Comparison of ENCODE assay signal across 23 mouse cellular contexts in the genomic region with DNA sequence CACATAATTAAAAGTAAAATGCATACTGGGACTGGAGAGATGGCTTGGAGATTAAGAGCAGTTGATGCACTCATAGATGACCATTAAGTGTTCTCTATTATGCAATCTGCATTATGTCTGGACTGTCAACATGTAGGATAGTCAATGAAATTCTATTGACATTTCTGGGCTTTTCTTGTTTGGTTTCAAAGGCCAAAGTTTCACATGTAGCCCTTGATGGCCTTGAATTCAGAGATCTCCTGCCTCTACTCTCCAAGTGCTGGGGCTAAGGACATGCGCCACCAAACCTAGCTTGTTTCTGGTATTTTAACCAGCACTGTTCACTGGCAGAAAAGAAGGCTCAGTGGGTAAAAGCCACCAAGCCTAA. TPM values are rescaled to one million over a fixed set of nuclear protein-coding genes. Genes with fewer than 3 reads are reported as not detected.
"Had no signal": no experiment of that assay in that cellular context is flagged by ENCODE, and none has a peak within 500 bp of the region (broad histone marks: within the 10 kb centered on the region; RNA-seq: fewer than 3 reads in every experiment).

No protein-coding gene starts in this region.

- ATAC-seq: intestine, embryonic 15.5 days; lung, postnatal 0 days had no signal

- H3K27ac ChIP-seq: intestine, embryonic 15.5 days; limb, embryonic 12.5 days; limb, embryonic 15.5 days; macrophage; midbrain, embryonic 10.5 days; neural tube, embryonic 12.5 days; neural tube, embryonic 15.5 days; stomach, embryonic 15.5 days had no signal

- DNase-seq: kidney, adult 11 months; kidney, adult 9 months; kidney, postnatal 14 days; kidney, postnatal 4 days; left cerebral cortex, postnatal 4 days; lung, embryonic 14.5 days; midbrain, embryonic 14.5 days; right cerebral cortex, adult 18-20 months; right cerebral cortex, postnatal 25 days; spleen, adult 18-20 months; thymus, postnatal 25 days had no signal

- H3K9ac ChIP-seq: intestine, embryonic 15.5 days; limb, embryonic 12.5 days; limb, embryonic 15.5 days; lung, embryonic 14.5 days; neural tube, embryonic 12.5 days; neural tube, embryonic 15.5 days; stomach, embryonic 15.5 days had no signal

- H3K9me3 ChIP-seq: intestine, embryonic 15.5 days; limb, embryonic 12.5 days; limb, embryonic 15.5 days; midbrain, embryonic 10.5 days; neural tube, embryonic 12.5 days; neural tube, embryonic 15.5 days; stomach, embryonic 15.5 days had no signal

- H3K4me3 ChIP-seq: intestine, embryonic 15.5 days; limb, embryonic 12.5 days; limb, embryonic 15.5 days; midbrain, embryonic 10.5 days; neural tube, embryonic 12.5 days; neural tube, embryonic 15.5 days; stomach, embryonic 15.5 days had no signal

- H3K27me3 ChIP-seq: intestine, embryonic 15.5 days; limb, embryonic 12.5 days; limb, embryonic 15.5 days; neural tube, embryonic 12.5 days; neural tube, embryonic 15.5 days; stomach, embryonic 15.5 days had no signal

- H3K4me2 ChIP-seq: intestine, embryonic 15.5 days; limb, embryonic 12.5 days; limb, embryonic 15.5 days; lung, embryonic 14.5 days; neural tube, embryonic 12.5 days; neural tube, embryonic 15.5 days; stomach, embryonic 15.5 days had no signal

RNA-seq across cellular contexts. Expression of a gene that starts 27.8 kb away (rescaled TPM):
- total RNA-seq: layer of hippocampus, postnatal 14 days; left cerebral cortex, postnatal 14 days; left cerebral cortex, postnatal 4 days had no signal

RNA-seq across cellular contexts. Expression of a gene that starts 37.4 kb away (rescaled TPM):
- total RNA-seq: megakaryocyte, adult 5-6 weeks had no signal
- polyA plus RNA-seq: macrophage; midbrain, embryonic 14.5 days had no signal
